Mouse (Mus musculus): ENCODE data around the gene Fam160a1.

The Fam160a1 gene

DNA sequence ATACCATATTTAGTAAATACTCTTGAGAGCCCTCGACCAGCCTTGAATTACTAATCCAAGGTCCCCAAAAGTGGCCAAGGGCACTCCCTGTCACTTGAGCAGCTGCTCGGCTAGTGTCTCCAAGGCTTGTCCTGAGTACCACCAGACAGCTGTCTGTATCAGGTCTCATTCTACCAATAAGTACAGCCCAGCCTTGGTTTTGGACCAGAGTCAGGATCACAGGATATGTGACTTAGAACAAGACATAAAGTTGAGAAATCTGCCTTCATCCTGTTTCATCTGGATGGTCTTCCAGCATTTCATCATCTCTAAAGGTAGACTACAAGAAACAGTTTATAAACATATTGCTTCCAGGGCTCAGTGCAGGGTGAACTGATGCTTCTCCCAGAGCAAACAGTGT is 183.4 kb downstream of the Fam160a1 start:
- DNase-seq (ENCODE audit: low read depth) = no peak

GRCm38 (mm10) chr3:85629895-85630510 is 187.1 kb downstream of the Fam160a1 start:
- DNase-seq (ENCODE audit: low read depth) = peak; percentile 90

DNA sequence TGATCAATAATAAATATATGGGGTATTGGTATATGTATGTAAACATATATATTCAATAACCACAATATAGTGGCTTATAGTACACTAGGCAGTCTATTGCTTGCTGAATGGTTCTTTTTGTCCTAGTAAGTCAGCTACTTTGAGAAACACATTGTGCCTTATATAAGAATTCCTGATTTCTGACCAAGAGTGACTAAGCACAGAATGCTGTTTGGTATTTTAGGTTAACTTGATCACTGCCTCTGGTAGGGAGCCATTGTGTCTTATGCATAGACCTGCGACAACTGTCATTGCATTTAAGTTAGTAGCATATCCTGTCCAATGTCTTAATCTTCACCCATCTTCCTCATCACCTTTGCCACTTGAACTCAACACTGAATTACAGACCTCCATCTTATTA is 197.3 kb downstream of the Fam160a1 start:
- DNase-seq (ENCODE audit: low read depth) = no peak

DNA sequence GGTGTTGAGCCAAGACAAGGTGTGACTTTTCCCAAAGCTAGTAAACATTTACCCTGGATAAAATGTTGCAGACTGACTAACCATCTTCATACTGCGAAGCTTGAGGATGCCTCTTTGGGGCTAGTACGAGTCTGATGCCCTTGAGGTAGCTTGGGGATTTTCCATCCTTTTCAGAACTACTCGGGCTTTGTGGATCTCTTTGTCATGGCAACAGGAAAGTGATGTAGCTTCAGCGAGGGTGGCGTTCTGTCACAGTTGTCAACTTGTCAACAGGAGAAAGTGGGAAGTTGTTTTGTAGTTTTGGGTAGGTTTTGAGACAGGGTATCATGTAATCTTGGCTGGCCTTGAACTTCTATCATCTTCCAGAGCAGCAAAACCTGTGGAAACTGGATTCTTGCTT is 197.7 kb downstream of the Fam160a1 start:
- DNase-seq (ENCODE audit: low read depth) = no peak

DNA sequence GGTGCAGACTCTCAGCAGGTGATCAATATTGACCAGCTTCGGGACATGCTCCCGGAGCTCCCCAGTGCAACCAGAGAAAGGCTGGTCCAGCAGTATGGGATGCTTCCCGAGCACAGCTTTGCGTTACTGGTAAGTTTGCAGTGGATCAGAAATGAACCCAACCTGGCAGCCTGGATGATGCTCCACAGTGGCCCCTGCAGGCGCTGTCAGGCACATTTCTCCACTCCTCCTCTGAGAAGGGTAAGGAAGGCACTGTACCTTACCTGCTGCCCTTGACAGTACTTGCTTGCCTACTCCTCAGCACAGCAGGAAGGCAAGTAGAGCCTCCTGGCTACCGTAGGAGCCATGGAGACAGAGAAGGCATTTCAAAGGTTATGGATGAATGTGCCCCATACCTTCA is 198.2 kb downstream of the Fam160a1 start:
- DNase-seq (ENCODE audit: low read depth) = no peak

DNA sequence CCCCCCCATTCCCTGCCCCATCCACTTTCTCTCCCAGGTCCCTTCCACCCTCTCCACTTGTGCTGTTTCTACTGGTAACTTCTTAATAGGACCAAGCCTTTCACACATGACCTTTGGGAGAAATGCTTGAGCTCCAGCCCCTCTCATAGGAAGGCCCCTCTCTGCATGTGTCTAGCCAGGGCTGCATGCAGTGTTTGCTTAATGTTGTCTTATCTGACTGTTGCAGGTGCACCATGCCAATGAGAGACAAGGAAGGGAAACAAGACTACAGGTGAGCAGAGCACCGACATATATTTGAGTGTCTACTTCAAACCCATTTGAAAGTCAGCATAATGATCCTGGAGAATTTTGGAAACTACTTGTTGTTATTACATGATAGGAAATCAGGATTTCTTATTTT is 200.7 kb downstream of the Fam160a1 start:
- no peak for DNase-seq (ENCODE audit: low read depth)

Measured in 416B (cell line).